Mouse (Mus musculus): ENCODE measurements around the gene Stk33.

DNA sequence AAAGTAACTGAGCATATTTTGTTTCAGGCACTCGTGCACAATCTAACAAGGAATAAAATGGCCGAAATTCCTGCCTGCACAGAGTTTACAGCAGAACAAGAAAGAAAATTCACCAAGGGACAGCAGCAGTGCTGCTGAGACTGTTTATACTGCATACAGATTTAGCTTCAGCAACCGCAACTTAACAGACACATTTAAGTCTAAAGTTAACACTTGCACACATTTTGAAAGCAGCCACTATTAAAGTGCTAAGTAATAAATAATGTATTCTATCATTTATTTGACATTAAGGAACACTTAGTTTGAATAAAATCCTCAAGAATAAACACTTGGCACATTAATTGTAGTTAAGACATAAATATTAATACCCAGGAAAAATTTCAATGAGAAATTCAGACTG is 110.1 kb downstream of the Stk33 start:
- TF ChIP-seq CTCF (IDR thresholded peaks at IDR 0.05; ENCODE audit: borderline replicate concordance, insufficient read depth, low read depth, low read length), result no peak
- TF ChIP-seq POLR2A (IDR thresholded peaks at IDR 0.05; ENCODE audit: borderline replicate concordance, insufficient read depth, low read length), result no peak

Data from cerebellum, adult 2 months (tissue).